Mouse (Mus musculus) thymus, postnatal 25 days (tissue): ENCODE data around the gene Fermt3.

Experiments used
- DNase-seq: peaks from one replicate; pipeline ENCODE4 v3.0.0; 2022

The Fermt3 gene

GRCm38 (mm10) chr19:6987904-6988285 lies 31.4 kb downstream of the Fermt3 start:
- no peak for DNase-seq

GRCm38 (mm10) chr19:6987061-6987903 lies 32.0 kb downstream of the Fermt3 start, which contains the start of gene Vegfb:
Vegfb (minus strand) TSS chr19:6987651.
- DNase-seq, result peak; percentile 82

- DNase-seq, result no peak
Measured at GRCm38 (mm10) chr19:6985951-6986708, 33.1 kb downstream of the Fermt3 start.

- DNase-seq, result no peak
Measured at GRCm38 (mm10) chr19:6985300-6985699, 34.0 kb downstream of the Fermt3 start.

GRCm38 (mm10) chr19:6983621-6984020 lies 35.6 kb downstream of the Fermt3 start:
- no peak for DNase-seq

GRCm38 (mm10) chr19:6981465-6981864 lies 37.8 kb downstream of the Fermt3 start:
- DNase-seq, result no peak

- DNase-seq, result peak; percentile 98
Measured at GRCm38 (mm10) chr19:6980381-6981093, 38.7 kb downstream of the Fermt3 start, which contains the start of gene Fkbp2. Fkbp2 (minus strand) TSS chr19:6980501.

- peak; percentile 99 for DNase-seq
Measured at GRCm38 (mm10) chr19:6979486-6980380, 39.5 kb downstream of the Fermt3 start.

- peak; percentile 52 for DNase-seq
Measured at GRCm38 (mm10) chr19:6979001-6979479, 40.2 kb downstream of the Fermt3 start.

GRCm38 (mm10) chr19:6978639-6978974 lies 40.7 kb downstream of the Fermt3 start:
- no peak for DNase-seq

GRCm38 (mm10) chr19:6977759-6978638 lies 41.3 kb downstream of the Fermt3 start:
- no peak for DNase-seq

GRCm38 (mm10) chr19:6975537-6976521 lies 43.4 kb downstream of the Fermt3 start, which contains the start of gene Plcb3:
Plcb3 (minus strand) TSS chr19:6976470.
- peak; percentile 90 for DNase-seq

GRCm38 (mm10) chr19:6974211-6975205 lies 44.8 kb downstream of the Fermt3 start, which contains the start of gene Ppp1r14b:
Ppp1r14b (plus strand) TSS chr19:6974968.
- DNase-seq, result peak; percentile 84

GRCm38 (mm10) chr19:6973581-6974190 lies 45.6 kb downstream of the Fermt3 start:
- no peak for DNase-seq

GRCm38 (mm10) chr19:6972247-6972917 lies 46.9 kb downstream of the Fermt3 start:
- DNase-seq, result no peak

- no peak for DNase-seq
Measured at GRCm38 (mm10) chr19:6971644-6972043, 47.6 kb downstream of the Fermt3 start.

- no peak for DNase-seq
Measured at GRCm38 (mm10) chr19:6970460-6971085, 48.7 kb downstream of the Fermt3 start.
